Mouse (Mus musculus) olfactory bulb, adult 2 months (tissue): Measurements from ENCODE around the gene Decr2.

Source experiments
- CTCF ChIP-seq: fragments of 200-500 bp; IDR thresholded peaks from 2 replicates; pipeline ENCODE4 v1.5.1; 2012; ENCODE audit warnings: low read depth, mild to moderate bottlenecking, low read length, moderate library complexity; ENCODE audit not compliant: insufficient read depth
- POLR2A ChIP-seq: fragments of 200-500 bp; IDR thresholded peaks from 2 replicates; pipeline ENCODE4 v1.6.1; 2012; ENCODE audit warnings: mild to moderate bottlenecking, low read depth, low read length, moderate library complexity; ENCODE audit not compliant: insufficient read depth

DNA sequence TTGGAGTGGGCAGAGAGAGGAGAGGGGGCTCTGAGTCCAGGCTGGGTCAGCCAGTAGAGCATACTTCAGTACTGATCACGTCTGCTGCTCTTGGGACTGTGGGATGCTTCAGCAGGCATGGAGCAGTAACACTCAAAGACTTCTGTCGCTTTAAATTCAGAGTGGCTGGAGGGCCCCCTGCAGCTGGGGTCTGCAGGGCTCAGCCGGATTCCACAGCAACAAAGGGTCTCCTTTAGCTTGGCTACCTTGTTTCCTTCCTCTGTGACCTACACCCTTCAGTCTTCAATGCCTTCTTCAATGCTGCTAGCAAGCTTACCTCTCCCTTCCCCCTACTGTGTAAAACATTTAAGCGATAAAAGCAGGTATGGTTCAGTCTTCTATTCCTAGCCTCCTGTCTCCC is 20.9 kb upstream of the Decr2 start:
- TF ChIP-seq CTCF: no peak
- no peak for TF ChIP-seq POLR2A
